Mouse (Mus musculus): ENCODE measurements at regions not wholly inside any gene's neighbourhood (a gene's known extent, or its start where the extent isn't known, plus 50 kb on each side); places are given as distances from the start of the nearest gene placed in this dataset.
A peak's percentile ranks its signal among the peaks of the same experiment; 100 is the strongest.

- Histone ChIP-seq H3K36me3 (no peaks in the 10 kb centered on the region), H3K9me3 (no peaks in the 10 kb centered on the region), H3K4me2 (no peak overlapping the region), H3K27me3 (peaks cover 2% of the 10 kb centered on the region; the same call in 1 of the 2 replicates), H3K27ac (no peak overlapping the region), H3K4me3 (replicated peaks) (no peak overlapping the region), H3K9ac (replicated peaks) (no peak overlapping the region), H3K4me1 (replicated peaks) (peaks cover 7% of the 10 kb centered on the region; the same call in 1 of the 2 replicates)
- ATAC-seq (ENCODE audit: insufficient number of reproducible peaks, insufficient read depth, low FRiP score, low TSS enrichment, low read depth) = no peak
- 83% methylated on average over 11 of the region's 11 CpGs for WGBS
Measured at GRCm38 (mm10) chr6:112205420-112205995, 68.0 kb upstream of the Lmcd1 start.

- WGBS = 34% methylated on average over 5 of the region's 5 CpGs
- ATAC-seq (ENCODE audit: insufficient number of reproducible peaks, insufficient read depth, low FRiP score, low TSS enrichment, low read depth) = peak; percentile 43; the same call in 1 of the 2 replicates
- H3K4me2 ChIP-seq = no peak overlapping the region
Measured at GRCm38 (mm10) chr6:112207229-112207628, 66.3 kb upstream of the Lmcd1 start.

DNA sequence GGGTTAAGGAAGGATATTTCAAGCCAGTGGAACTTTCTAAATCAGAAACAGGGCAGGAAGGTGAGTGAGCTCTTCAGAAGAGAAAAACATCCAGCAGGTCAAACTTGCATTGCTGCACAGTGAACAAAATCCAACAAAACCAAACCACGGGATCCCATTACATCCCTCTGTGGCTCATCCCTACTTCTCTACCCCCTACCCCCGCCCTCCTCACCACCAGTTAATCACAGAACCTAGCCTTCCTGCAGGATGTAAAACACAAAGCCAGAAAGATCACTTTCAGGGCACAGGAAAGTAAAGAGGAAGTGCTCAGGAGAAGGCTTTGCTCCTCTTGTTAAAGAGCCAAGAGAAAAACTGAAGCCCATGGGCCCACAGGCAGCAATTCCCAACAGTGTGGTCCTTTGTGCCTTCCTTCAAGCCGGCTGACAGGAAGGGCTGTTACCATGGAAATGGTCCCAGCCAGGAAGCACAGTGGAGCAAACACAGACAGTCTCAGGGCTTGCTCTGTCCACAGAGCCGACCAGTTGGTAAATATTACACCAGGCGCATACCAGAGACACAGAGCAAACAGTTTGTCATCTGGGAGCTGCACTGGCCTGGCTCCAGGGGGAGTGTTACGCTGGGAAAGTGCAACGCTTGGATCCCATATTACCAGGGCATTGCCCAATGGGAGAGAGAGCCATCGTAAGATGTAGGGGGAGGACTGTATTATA is 63.2 kb upstream of the Lmcd1 start:
- H3K9ac ChIP-seq (replicated peaks) = no peak overlapping the region
- no peaks in the 10 kb centered on the region for H3K36me3 ChIP-seq
- no peak overlapping the region for H3K4me3 ChIP-seq (replicated peaks)
- 38% methylated on average over 8 of the region's 8 CpGs for WGBS
- H3K4me1 ChIP-seq (replicated peaks) = peaks cover 12% of the 10 kb centered on the region
- no peak overlapping the region for H3K4me2 ChIP-seq
- H3K9me3 ChIP-seq = no peaks in the 10 kb centered on the region
- ATAC-seq (ENCODE audit: insufficient number of reproducible peaks, insufficient read depth, low FRiP score, low TSS enrichment, low read depth) = peak; percentile 73
- peak overlapping the region; percentile 79; the same call in 1 of the 2 replicates for H3K27ac ChIP-seq
- no peaks in the 10 kb centered on the region for H3K27me3 ChIP-seq

More at GRCm38 (mm10) chr6:112207229-112207628, 66.3 kb upstream of the Lmcd1 start:
- no peaks in the 10 kb centered on the region for H3K36me3 ChIP-seq
- H3K4me1 ChIP-seq (replicated peaks) = peaks cover 12% of the 10 kb centered on the region
- no peak overlapping the region for H3K27ac ChIP-seq
- no peaks in the 10 kb centered on the region for H3K27me3 ChIP-seq
- no peak overlapping the region for H3K9ac ChIP-seq (replicated peaks)
- no peak overlapping the region for H3K4me3 ChIP-seq (replicated peaks)
- no peaks in the 10 kb centered on the region for H3K9me3 ChIP-seq

DNA sequence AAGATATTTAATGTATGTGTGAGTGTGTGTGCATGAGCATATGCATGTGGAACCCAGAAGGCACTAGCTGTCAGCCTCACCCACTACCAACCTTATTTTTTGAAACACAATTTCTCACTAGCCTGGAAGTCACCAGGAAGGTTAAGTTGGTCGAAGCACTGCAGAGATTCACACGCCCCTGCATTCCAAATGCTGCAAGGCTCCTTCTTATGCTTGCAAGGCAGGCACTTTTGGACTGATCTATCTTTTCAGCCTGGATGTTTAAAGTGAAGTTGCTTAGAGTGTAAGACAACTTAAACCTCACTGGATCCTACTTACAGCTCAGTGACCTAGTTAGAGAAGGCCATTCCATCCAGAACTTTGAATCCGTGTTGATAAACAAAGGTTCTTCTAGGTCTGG is 56.7 kb upstream of the Lmcd1 start:
- H3K36me3 ChIP-seq = no peaks in the 10 kb centered on the region
- no peak overlapping the region for H3K27ac ChIP-seq
- H3K4me3 ChIP-seq (replicated peaks) = no peak overlapping the region
- no peak overlapping the region for H3K4me2 ChIP-seq
- no peaks in the 10 kb centered on the region for H3K27me3 ChIP-seq
- no peak for ATAC-seq (ENCODE audit: insufficient number of reproducible peaks, insufficient read depth, low FRiP score, low TSS enrichment, low read depth)
- no peaks in the 10 kb centered on the region for H3K9me3 ChIP-seq
- H3K9ac ChIP-seq (replicated peaks) = no peak overlapping the region
- WGBS = 92% methylated on average over 3 of the region's 3 CpGs
- no peaks in the 10 kb centered on the region for H3K4me1 ChIP-seq (replicated peaks)

DNA sequence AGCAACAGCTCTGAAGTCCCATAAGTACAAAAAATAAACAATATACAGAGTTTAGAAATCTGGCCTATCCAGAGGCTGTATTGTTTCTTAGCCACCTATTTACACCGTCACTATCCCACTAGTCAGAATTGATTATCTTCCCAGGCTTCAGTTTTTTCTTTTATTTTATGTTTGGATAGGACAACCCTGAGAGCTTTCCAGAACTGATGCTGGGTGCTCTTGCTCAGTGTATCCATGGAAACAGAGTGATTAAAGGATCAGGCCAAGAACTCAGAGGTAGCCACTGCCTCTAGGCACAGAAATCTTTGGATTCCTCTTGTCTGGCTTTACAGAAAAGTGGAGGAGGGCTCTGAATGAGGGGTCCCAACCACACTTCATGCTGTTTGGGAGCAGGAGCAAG is 55.3 kb upstream of the Lmcd1 start:
- Histone ChIP-seq H3K27me3 (no peaks in the 10 kb centered on the region), H3K4me1 (replicated peaks) (no peaks in the 10 kb centered on the region), H3K4me3 (replicated peaks) (no peak overlapping the region), H3K27ac (no peak overlapping the region), H3K4me2 (no peak overlapping the region), H3K9me3 (no peaks in the 10 kb centered on the region), H3K36me3 (no peaks in the 10 kb centered on the region), H3K9ac (replicated peaks) (no peak overlapping the region)
- no peak for ATAC-seq (ENCODE audit: insufficient number of reproducible peaks, insufficient read depth, low FRiP score, low TSS enrichment, low read depth)
- 79% methylated on average over 1 of the region's 1 CpGs for whole genome bisulfite sequencing

DNA sequence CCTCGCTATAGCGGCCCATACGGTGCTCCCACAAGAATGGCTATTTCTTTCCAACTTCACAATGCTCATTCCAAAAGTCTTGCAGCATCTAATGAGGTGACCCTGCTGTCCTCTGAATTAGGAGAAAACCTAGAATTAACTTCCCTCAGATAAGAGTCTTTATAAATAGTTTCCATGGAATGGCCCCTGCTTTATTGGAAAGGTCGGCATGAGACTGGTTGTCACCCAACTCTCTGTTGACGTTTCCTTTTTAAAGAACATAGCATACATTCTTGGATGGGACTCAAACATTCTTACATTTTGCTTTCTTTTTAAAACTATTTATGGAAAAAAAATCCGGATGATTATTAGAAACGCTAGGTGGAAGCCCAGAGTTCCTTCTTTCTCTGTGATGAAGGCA is 53.9 kb upstream of the Lmcd1 start:
- H3K4me1 ChIP-seq (replicated peaks) = no peaks in the 10 kb centered on the region
- H3K4me3 ChIP-seq (replicated peaks) = no peak overlapping the region
- no peak for ATAC-seq (ENCODE audit: insufficient number of reproducible peaks, insufficient read depth, low FRiP score, low TSS enrichment, low read depth)
- WGBS = 91% methylated on average over 7 of the region's 7 CpGs
- no peak overlapping the region for H3K9ac ChIP-seq (replicated peaks)
- no peaks in the 10 kb centered on the region for H3K27me3 ChIP-seq
- no peaks in the 10 kb centered on the region for H3K9me3 ChIP-seq
- no peak overlapping the region for H3K27ac ChIP-seq
- H3K4me2 ChIP-seq = no peak overlapping the region
- H3K36me3 ChIP-seq = no peaks in the 10 kb centered on the region

- no peak overlapping the region for H3K27ac ChIP-seq
- no peaks in the 10 kb centered on the region for H3K4me1 ChIP-seq (replicated peaks)
- no peaks in the 10 kb centered on the region for H3K36me3 ChIP-seq
- no peak overlapping the region for H3K4me3 ChIP-seq (replicated peaks)
- H3K27me3 ChIP-seq = no peaks in the 10 kb centered on the region
- no peak overlapping the region for H3K4me2 ChIP-seq
- WGBS = 80% methylated on average over 3 of the region's 3 CpGs
- no peak for ATAC-seq (ENCODE audit: insufficient number of reproducible peaks, insufficient read depth, low FRiP score, low TSS enrichment, low read depth)
- no peak overlapping the region for H3K9ac ChIP-seq (replicated peaks)
- H3K9me3 ChIP-seq = no peaks in the 10 kb centered on the region
Measured at GRCm38 (mm10) chr6:112220149-112220548, 53.4 kb upstream of the Lmcd1 start.

DNA sequence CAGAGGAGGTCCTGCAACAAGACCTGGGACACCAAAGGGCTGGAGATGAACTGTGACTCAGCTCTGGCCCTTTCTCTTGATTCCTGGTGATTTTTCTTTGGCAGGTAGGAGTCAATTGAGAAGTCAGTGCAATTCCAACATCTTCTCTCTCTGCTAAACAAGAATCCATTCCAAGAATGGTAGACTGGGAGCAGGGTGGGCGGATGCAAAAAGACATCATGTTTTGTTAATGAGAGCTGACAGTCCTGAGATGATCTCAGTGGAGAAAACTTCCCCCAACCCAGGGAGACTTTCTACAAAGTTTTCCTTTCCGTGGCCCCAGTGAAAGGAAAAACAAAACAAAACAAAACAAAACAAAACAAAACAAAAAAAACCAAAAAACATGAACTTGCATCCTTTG is 52.2 kb upstream of the Lmcd1 start:
- Histone ChIP-seq H3K27ac (no peak overlapping the region), H3K36me3 (no peaks in the 10 kb centered on the region), H3K4me3 (replicated peaks) (no peak overlapping the region), H3K4me1 (replicated peaks) (no peaks in the 10 kb centered on the region), H3K27me3 (no peaks in the 10 kb centered on the region), H3K9ac (replicated peaks) (no peak overlapping the region), H3K9me3 (no peaks in the 10 kb centered on the region), H3K4me2 (no peak overlapping the region)
- 86% methylated on average over 2 of the region's 2 CpGs for WGBS
- ATAC-seq (ENCODE audit: insufficient number of reproducible peaks, insufficient read depth, low FRiP score, low TSS enrichment, low read depth) = no peak

DNA sequence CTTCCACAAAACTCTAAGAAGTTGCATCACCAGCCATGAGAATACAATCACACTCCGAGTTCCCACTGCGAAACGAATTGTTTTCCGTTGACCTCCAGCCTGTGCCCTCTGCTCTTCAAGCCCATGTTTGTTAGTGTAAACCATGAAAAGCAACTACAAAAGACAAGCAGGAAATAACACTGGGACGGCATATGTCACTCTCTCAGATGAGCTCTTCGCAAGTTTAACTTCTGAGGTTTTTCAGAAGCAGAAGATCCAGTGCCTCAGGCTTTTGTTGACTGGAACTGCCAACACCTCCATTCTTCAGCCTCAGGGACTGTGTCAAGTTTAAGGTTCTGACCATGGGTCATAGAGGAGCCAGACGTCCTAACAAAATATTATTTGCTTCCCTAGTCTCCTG is 50.2 kb upstream of the Lmcd1 start:
- Histone ChIP-seq H3K9me3 (no peaks in the 10 kb centered on the region), H3K27ac (no peak overlapping the region), H3K9ac (replicated peaks) (no peak overlapping the region), H3K4me2 (no peak overlapping the region), H3K36me3 (no peaks in the 10 kb centered on the region), H3K4me3 (replicated peaks) (no peak overlapping the region), H3K4me1 (replicated peaks) (no peaks in the 10 kb centered on the region), H3K27me3 (no peaks in the 10 kb centered on the region)
- no peak for ATAC-seq (ENCODE audit: insufficient number of reproducible peaks, insufficient read depth, low FRiP score, low TSS enrichment, low read depth)
- WGBS = 82% methylated on average over 7 of the region's 7 CpGs

All from limb, embryonic 12.5 days (tissue).